Mouse (Mus musculus): ENCODE data around the gene Cyba.

DNA sequence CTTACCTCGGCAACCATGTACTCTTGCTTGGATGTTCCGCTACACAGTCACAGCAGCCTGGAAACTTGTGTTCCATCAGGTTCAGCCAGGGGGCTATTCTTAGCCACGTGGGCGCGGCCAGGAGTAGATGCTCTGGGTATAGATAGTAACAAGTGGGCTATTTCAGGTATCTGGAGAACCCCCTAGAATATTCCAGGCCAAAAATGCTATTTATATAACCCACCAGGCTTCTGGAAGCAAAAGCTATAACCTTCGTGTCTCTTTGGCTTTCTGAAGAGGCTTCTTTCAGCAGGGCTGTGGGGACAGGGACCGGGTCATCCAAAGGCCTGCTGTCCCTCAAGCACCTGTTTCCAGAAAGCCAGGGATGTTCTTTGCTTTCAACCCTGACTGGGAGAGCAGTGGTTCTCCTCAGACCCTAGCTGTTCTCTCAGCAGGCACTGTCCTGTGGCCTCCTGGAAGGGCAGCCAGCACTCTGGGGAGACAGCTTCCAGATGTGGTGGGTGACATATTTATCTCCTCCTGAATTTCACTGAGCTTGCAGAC, 18.5 kb upstream of the Cyba start:
- TF ChIP-seq CTCF (conservative IDR thresholded peaks at IDR 0.05; ENCODE audit: insufficient read depth, insufficient read length, low read depth, low read length) (no peak), POLR2A (IDR thresholded peaks at IDR 0.05; ENCODE audit: low read depth, low read length) (no peak)

Measured in kidney, adult 2 months (tissue).